In genomic region chr8:11498281-11498680, GRCm38 (mm10) we compare ENCODE assay signal across 8 mouse cellular contexts. TPM values are rescaled to one million over a fixed set of nuclear protein-coding genes. Genes with fewer than 3 reads are reported as not detected.
DNase-seq lines count a peak whose midpoint lies in the region; ATAC-seq and TF ChIP-seq lines count a peak whose summit lies in the region.

No protein-coding gene starts in this region.

- no peaks in the 10 kb centered on the region for H3K27me3 ChIP-seq in heart, embryonic 11.5 days (ENCODE audit: control insufficient read depth, insufficient read depth, low read length)
- H3K27me3 ChIP-seq in MEL (ENCODE audit: control insufficient read depth in 1 of 2, insufficient read depth in 2 of 2, low read length in 2 of 2): no peaks in the 10 kb centered on the region
- H3K27me3 ChIP-seq in hindbrain, embryonic 16.5 days (replicated peaks; ENCODE audit: control insufficient read depth, insufficient read depth, low read length): peaks cover 5% of the 10 kb centered on the region
- H3K27me3 ChIP-seq in midbrain, embryonic 10.5 days (ENCODE audit: low read depth, poor library complexity, severe bottlenecking): peaks cover 8% of the 10 kb centered on the region; the same call in 1 of the 2 replicates

- ATAC-seq in heart, embryonic 11.5 days (replicated peaks; ENCODE audit: insufficient number of reproducible peaks, low FRiP score, low TSS enrichment): no peak
- no peak for ATAC-seq in hindbrain, embryonic 16.5 days
- ATAC-seq in inflammation-experienced regulatory T-cells, adult 6 months: no peak

- peak overlapping the region; percentile 73 for H3K4me2 ChIP-seq in heart, embryonic 11.5 days
- H3K4me2 ChIP-seq in hindbrain, embryonic 16.5 days (ENCODE audit: low read length): peak overlapping the region; percentile 81

- no peak for DNase-seq in heart, postnatal 4 days
- DNase-seq in MEL (ENCODE audit: low read depth, low spot score): no peak
- DNase-seq in midbrain, embryonic 10.5 days (ENCODE audit: low spot score): no peak
- no peak for DNase-seq in cerebellum, postnatal 14 days
- DNase-seq in ovary, postnatal 36 days (ENCODE audit: low spot score): no peak

- TF ChIP-seq CTCF in MEL (IDR thresholded peaks at IDR 0.05 in 2 of 3, conservative IDR thresholded peaks at IDR 0.05 in 1 of 3; ENCODE audit: control insufficient read depth in 1 of 3, insufficient read depth in 1 of 3, low read depth in 2 of 3, low read length in 3 of 3, poor library complexity in 1 of 3, severe bottlenecking in 1 of 3): no peak

- peaks cover 29% of the 10 kb centered on the region for H3K79me2 ChIP-seq in MEL (ENCODE audit: control insufficient read depth, insufficient read depth, low read length, poor library complexity)

- peak overlapping the region; percentile 79 for H3K4me3 ChIP-seq in heart, embryonic 11.5 days (ENCODE audit: low read depth, low read length)
- H3K4me3 ChIP-seq in MEL (ENCODE audit: control insufficient read depth in 1 of 2, insufficient read depth in 1 of 2, low read depth in 2 of 2, low read length in 2 of 2): peak overlapping the region; percentile 74 to 85
- peak overlapping the region; percentile 93 for H3K4me3 ChIP-seq in hindbrain, embryonic 16.5 days (ENCODE audit: low read length)
- peak overlapping the region; percentile 85 for H3K4me3 ChIP-seq in midbrain, embryonic 10.5 days

- H3K36me3 ChIP-seq in heart, embryonic 11.5 days (ENCODE audit: control insufficient read depth, insufficient read depth, low read length): peaks cover 7% of the 10 kb centered on the region; the same call in 1 of the 2 replicates
- H3K36me3 ChIP-seq in MEL (ENCODE audit: control insufficient read depth in 1 of 2, insufficient read depth in 2 of 2, low read length in 2 of 2): peaks cover 0 to 17% of the 10 kb centered on the region in 2 experiments; a peak in 3 of 4 replicates
- H3K36me3 ChIP-seq in hindbrain, embryonic 16.5 days (ENCODE audit: control insufficient read depth, insufficient read depth, low read length): peaks cover under 1% of the 10 kb centered on the region
- peaks cover 40% of the 10 kb centered on the region for H3K36me3 ChIP-seq in midbrain, embryonic 10.5 days

- no peak overlapping the region for H3K9ac ChIP-seq in heart, embryonic 11.5 days (ENCODE audit: low read depth, low read length)
- H3K9ac ChIP-seq in MEL (ENCODE audit: control insufficient read depth, low read depth, low read length, poor library complexity, severe bottlenecking): peak overlapping the region; percentile 83
- no peak overlapping the region; the same call in 1 of the 2 replicates for H3K9ac ChIP-seq in hindbrain, embryonic 16.5 days (ENCODE audit: low read depth, low read length)

- peaks cover 8% of the 10 kb centered on the region; the same call in 1 of the 2 replicates for H3K4me1 ChIP-seq in heart, embryonic 11.5 days (ENCODE audit: control insufficient read depth, insufficient read depth, low read length)
- peaks cover 0 to 20% of the 10 kb centered on the region in 2 experiments; a peak in 3 of 4 replicates for H3K4me1 ChIP-seq in MEL (ENCODE audit: control insufficient read depth in 1 of 2, insufficient read depth in 2 of 2, low read length in 2 of 2)
- H3K4me1 ChIP-seq in hindbrain, embryonic 16.5 days (ENCODE audit: control insufficient read depth, insufficient read depth, low read depth, low read length): peaks cover 16% of the 10 kb centered on the region
- peaks cover 21% of the 10 kb centered on the region for H3K4me1 ChIP-seq in midbrain, embryonic 10.5 days

- TF ChIP-seq RAD21 in MEL (IDR thresholded peaks at IDR 0.05; ENCODE audit: low read depth, low read length): no peak

- no peak overlapping the region for H3K27ac ChIP-seq in heart, embryonic 11.5 days (ENCODE audit: low read depth, low read length)
- H3K27ac ChIP-seq in MEL (ENCODE audit: control insufficient read depth, low read depth, low read length): no peak overlapping the region
- no peak overlapping the region for H3K27ac ChIP-seq in hindbrain, embryonic 16.5 days (ENCODE audit: low read depth, low read length)
- H3K27ac ChIP-seq in midbrain, embryonic 10.5 days (replicated peaks): no peak overlapping the region

- no peak for TF ChIP-seq EP300 in MEL (IDR thresholded peaks at IDR 0.05; ENCODE audit: low read depth in 1 of 2, low read length in 2 of 2)

- no peak for TF ChIP-seq POLR2A in MEL (IDR thresholded peaks at IDR 0.05; ENCODE audit: control insufficient read depth in 1 of 2, insufficient read depth in 1 of 2, low read depth in 1 of 2, low read length in 2 of 2, poor library complexity in 1 of 2)

- no peaks in the 10 kb centered on the region for H3K9me3 ChIP-seq in heart, embryonic 11.5 days (replicated peaks; ENCODE audit: control insufficient read depth, low read length)
- no peaks in the 10 kb centered on the region for H3K9me3 ChIP-seq in MEL (replicated peaks; ENCODE audit: insufficient read depth, low read length)
- H3K9me3 ChIP-seq in hindbrain, embryonic 16.5 days (ENCODE audit: control insufficient read depth, low read length): no peaks in the 10 kb centered on the region
- no peaks in the 10 kb centered on the region for H3K9me3 ChIP-seq in midbrain, embryonic 10.5 days (replicated peaks)

- 71% methylated on average over 12 of the region's 12 CpGs for WGBS in heart, embryonic 11.5 days (ENCODE audit: insufficient replicate concordance)
- 75% methylated on average over 12 of the region's 12 CpGs for WGBS in hindbrain, embryonic 16.5 days
- 79% methylated on average over 12 of the region's 12 CpGs for WGBS in midbrain, embryonic 10.5 days

TF ChIP-seq in MEL, 35 proteins besides CTCF, POLR2A, EP300 and RAD21:
- TF ChIP-seq GATA1 (IDR thresholded peaks at IDR 0.05; ENCODE audit: low read depth, low read length) (no peak), ELF1 (IDR thresholded peaks at IDR 0.05; ENCODE audit: low read depth, low read length) (no peak), GABPA (IDR thresholded peaks at IDR 0.05; ENCODE audit: low read depth, low read length) (no peak), SMC3 (IDR thresholded peaks at IDR 0.05; ENCODE audit: low read depth, low read length) (no peak), ZKSCAN1 (IDR thresholded peaks at IDR 0.05; ENCODE audit: low read depth, low read length) (no peak), USF2 (IDR thresholded peaks at IDR 0.05; ENCODE audit: borderline replicate concordance in 1 of 2, insufficient read depth in 1 of 2, low read depth in 1 of 2, low read length in 2 of 2) (no peak)

RNA-seq across cellular contexts. Expression of gene Naxd, which starts 1.0 kb away (rescaled TPM):
- 72.0 and 75.8 TPM in 2 replicates for polyA plus RNA-seq in heart, embryonic 11.5 days (2014; fragmentation: Nextera tagmentation; extraction: Ambion mirVana)
- total RNA-seq in heart, postnatal 4 days (2021): 10 to 100 TPM; 37.1 to 39.1 TPM
- 54.8 and 60.9 TPM in 2 replicates for total RNA-seq in MEL (2012; rRNA removed)
- 10 to 100 TPM in 1 of 2 experiments, not detected in 1; 72.3 TPM for polyA plus RNA-seq in MEL (2012; ENCODE audit: insufficient read depth in 1 of 2, insufficient read length in 2 of 2, low read depth in 1 of 2, low replicate concordance in 2 of 2, missing spikeins in 1 of 2)
- 133 and 146 TPM in 2 replicates for polyA plus RNA-seq in hindbrain, embryonic 16.5 days (2015; fragmentation: Nextera tagmentation; extraction: Ambion mirVana)
- polyA plus RNA-seq in midbrain, embryonic 10.5 days (2016; fragmentation: Nextera tagmentation; extraction: Ambion mirVana): 114 and 116 TPM in 2 replicates
- 10 to 100 TPM; 49.1 to 66.5 (median 55.2) TPM for polyA plus RNA-seq in inflammation-experienced regulatory T-cells, adult 6 months (2017; shearing (Covaris generic))

RNA-seq across cellular contexts. Expression of gene Rab20, which starts 19.8 kb away (rescaled TPM):
- polyA plus RNA-seq in heart, embryonic 11.5 days (2014; fragmentation: Nextera tagmentation; extraction: Ambion mirVana): 20.9 and 25.4 TPM in 2 replicates
- total RNA-seq in heart, postnatal 4 days (2021): 10 to 100 TPM; 31.3 to 33.6 TPM
- 8.4 and 10.4 TPM in 2 replicates for total RNA-seq in MEL (2012; rRNA removed)
- polyA plus RNA-seq in MEL (2012; ENCODE audit: insufficient read depth in 1 of 2, insufficient read length in 2 of 2, low read depth in 1 of 2, low replicate concordance in 2 of 2, missing spikeins in 1 of 2): 1 to 10 TPM in 1 of 2 experiments, not detected in 1; 9.5 TPM
- 1.5 and 1.6 TPM in 2 replicates for polyA plus RNA-seq in hindbrain, embryonic 16.5 days (2015; fragmentation: Nextera tagmentation; extraction: Ambion mirVana)
- polyA plus RNA-seq in midbrain, embryonic 10.5 days (2016; fragmentation: Nextera tagmentation; extraction: Ambion mirVana): 0.60 and 1.3 TPM in 2 replicates
- 10 to 100 TPM in 2 of 3 experiments, 1 to 10 TPM in 1; 5.4 to 16.0 (median 11.1) TPM for polyA plus RNA-seq in inflammation-experienced regulatory T-cells, adult 6 months (2017; shearing (Covaris generic))

RNA-seq across cellular contexts. Expression of gene Cars2, which starts 52.3 kb away (rescaled TPM):
- polyA plus RNA-seq in heart, embryonic 11.5 days (2014; fragmentation: Nextera tagmentation; extraction: Ambion mirVana): 22.9 and 25.7 TPM in 2 replicates
- 10 to 100 TPM; 31.9 to 36.3 TPM for total RNA-seq in heart, postnatal 4 days (2021)
- 60.1 and 62.8 TPM in 2 replicates for total RNA-seq in MEL (2012; rRNA removed)
- 10 to 100 TPM in 1 of 2 experiments, not detected in 1; 63.8 TPM for polyA plus RNA-seq in MEL (2012; ENCODE audit: insufficient read depth in 1 of 2, insufficient read length in 2 of 2, low read depth in 1 of 2, low replicate concordance in 2 of 2, missing spikeins in 1 of 2)
- 25.2 and 25.5 TPM in 2 replicates for polyA plus RNA-seq in hindbrain, embryonic 16.5 days (2015; fragmentation: Nextera tagmentation; extraction: Ambion mirVana)
- polyA plus RNA-seq in midbrain, embryonic 10.5 days (2016; fragmentation: Nextera tagmentation; extraction: Ambion mirVana): 18.7 and 19.9 TPM in 2 replicates
- 10 to 100 TPM; 10.2 to 17.0 (median 13.0) TPM for polyA plus RNA-seq in inflammation-experienced regulatory T-cells, adult 6 months (2017; shearing (Covaris generic))

RNA-seq across cellular contexts. Expression of gene Ing1, which starts 57.1 kb away (rescaled TPM):
- 29.3 and 29.8 TPM in 2 replicates for polyA plus RNA-seq in heart, embryonic 11.5 days (2014; fragmentation: Nextera tagmentation; extraction: Ambion mirVana)
- total RNA-seq in heart, postnatal 4 days (2021): 10 to 100 TPM; 34.7 to 38.1 TPM
- total RNA-seq in MEL (2012; rRNA removed): 35.9 and 36.2 TPM in 2 replicates
- polyA plus RNA-seq in MEL (2012; ENCODE audit: insufficient read depth in 1 of 2, insufficient read length in 2 of 2, low read depth in 1 of 2, low replicate concordance in 2 of 2, missing spikeins in 1 of 2): 10 to 100 TPM in 1 of 2 experiments, not detected in 1; 91.0 TPM
- 31.3 and 36.3 TPM in 2 replicates for polyA plus RNA-seq in hindbrain, embryonic 16.5 days (2015; fragmentation: Nextera tagmentation; extraction: Ambion mirVana)
- polyA plus RNA-seq in midbrain, embryonic 10.5 days (2016; fragmentation: Nextera tagmentation; extraction: Ambion mirVana): 31.2 and 34.0 TPM in 2 replicates
- 10 to 100 TPM; 59.2 to 68.3 (median 67.9) TPM for polyA plus RNA-seq in inflammation-experienced regulatory T-cells, adult 6 months (2017; shearing (Covaris generic))
